Mouse (Mus musculus): ENCODE data around the gene Ttc41. TPM values are rescaled to one million over a fixed set of nuclear protein-coding genes. Genes with fewer than 3 reads are reported as not detected.

Ttc41 gene
- polyA plus RNA-seq, 3 experiments from 2014 or later = 0.39 to 1.7 (median 0.59) TPM

GRCm38 (mm10) chr10:86784126-86784675, 78.6 kb downstream of the Ttc41 start:
- no peak for ATAC-seq

- no peak for ATAC-seq
These were observed 79.8 kb downstream of the Ttc41 start for GRCm38 (mm10) chr10:86785396-86785795.

GRCm38 (mm10) chr10:86786083-86786482, 80.5 kb downstream of the Ttc41 start:
- ATAC-seq = no peak

DNA sequence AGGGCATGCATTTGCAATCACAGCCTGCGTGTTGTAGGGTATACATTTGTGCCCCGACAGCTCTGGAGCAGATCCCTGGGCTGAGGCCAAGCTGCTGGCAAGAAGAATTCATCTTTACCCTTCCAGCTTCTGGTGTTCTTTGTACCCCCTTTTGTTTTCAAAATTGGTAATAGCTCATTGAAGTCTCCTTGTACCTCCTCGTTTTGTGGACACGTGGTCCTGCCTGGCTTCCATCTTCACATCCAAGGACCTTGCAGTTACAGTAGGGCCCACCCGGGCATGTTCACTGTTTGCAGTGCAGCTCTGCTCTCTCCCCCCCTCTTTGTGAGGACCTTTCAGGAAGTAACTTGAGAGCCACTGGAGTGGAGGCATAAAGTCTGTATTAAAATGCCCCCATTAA, 82.6 kb downstream of the Ttc41 start:
- no peak for ATAC-seq

GRCm38 (mm10) chr10:86789146-86789672, 83.6 kb downstream of the Ttc41 start:
- ATAC-seq = no peak

DNA sequence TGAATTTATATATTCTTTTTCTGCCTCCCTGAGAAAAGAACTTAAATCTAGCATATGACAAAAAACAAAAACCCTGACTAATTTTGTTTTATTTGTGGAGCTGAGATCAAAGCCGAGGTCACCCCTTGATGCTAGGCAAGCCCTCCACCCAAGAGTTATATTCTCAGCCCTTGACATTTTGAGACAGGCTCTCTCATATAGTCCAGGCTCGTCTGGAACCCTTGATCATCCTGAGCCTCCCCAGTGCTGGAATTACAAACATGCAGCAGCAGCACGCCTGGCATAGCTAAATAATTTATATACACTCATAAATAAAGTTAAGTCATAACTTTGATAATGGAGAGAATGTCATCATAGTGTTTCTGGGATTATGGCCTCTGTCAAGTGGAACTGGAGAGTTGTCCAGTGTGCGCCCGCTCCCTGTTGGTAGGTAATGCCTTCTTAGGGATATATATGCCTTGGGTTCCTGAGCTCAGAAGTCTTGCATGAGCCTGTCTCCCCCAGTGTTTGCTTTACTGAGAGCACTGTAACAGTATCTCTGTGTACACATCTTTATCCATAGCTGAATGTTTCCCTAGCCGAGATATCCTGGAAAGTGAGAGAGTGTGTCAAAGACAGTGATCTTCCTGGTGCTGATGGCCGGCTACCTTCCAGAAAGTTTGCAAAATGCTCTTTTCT, 86.0 kb downstream of the Ttc41 start:
- ATAC-seq = no peak

DNA sequence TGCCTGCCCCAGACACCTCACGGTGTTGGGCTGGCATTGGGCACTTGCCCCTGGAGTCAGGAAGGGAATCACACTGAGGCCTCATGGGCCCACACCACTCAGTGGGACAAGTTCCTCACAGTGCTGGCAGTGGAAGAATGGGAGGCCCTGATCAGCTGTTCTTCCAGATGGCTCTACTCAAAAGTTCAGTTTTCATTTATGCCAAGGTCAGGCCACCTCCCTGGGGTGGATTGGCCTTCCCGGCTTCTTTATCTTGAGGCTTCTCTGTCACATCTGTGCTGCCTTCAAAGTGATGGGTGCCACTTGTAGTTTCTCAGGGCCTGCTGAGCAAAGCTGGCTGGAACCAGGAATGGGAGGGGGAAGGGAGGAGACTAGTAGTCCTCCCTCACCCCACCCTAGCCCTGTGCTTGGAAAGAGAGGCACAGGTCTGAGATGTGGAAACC, 87.9 kb downstream of the Ttc41 start:
- no peak for ATAC-seq

DNA sequence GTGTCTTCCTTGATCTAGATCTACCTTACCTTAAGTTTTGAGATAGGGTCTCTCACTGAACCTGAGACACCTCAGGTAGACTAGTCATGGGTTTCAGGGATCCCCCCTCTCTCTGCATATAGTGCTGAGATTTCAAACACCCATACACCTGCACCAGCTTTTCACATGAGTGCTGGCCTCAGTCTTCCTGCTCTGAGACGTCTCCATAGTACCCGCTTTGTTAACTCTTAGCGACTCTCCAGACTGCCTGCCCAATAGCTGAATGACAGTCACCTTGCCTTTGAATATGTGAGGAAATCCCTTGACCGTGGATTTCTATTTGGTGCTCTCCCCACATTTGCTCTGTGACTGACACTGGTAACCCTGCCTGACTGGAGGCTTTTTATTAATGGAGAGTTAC, 88.6 kb downstream of the Ttc41 start:
- ATAC-seq = peak; percentile 28

DNA sequence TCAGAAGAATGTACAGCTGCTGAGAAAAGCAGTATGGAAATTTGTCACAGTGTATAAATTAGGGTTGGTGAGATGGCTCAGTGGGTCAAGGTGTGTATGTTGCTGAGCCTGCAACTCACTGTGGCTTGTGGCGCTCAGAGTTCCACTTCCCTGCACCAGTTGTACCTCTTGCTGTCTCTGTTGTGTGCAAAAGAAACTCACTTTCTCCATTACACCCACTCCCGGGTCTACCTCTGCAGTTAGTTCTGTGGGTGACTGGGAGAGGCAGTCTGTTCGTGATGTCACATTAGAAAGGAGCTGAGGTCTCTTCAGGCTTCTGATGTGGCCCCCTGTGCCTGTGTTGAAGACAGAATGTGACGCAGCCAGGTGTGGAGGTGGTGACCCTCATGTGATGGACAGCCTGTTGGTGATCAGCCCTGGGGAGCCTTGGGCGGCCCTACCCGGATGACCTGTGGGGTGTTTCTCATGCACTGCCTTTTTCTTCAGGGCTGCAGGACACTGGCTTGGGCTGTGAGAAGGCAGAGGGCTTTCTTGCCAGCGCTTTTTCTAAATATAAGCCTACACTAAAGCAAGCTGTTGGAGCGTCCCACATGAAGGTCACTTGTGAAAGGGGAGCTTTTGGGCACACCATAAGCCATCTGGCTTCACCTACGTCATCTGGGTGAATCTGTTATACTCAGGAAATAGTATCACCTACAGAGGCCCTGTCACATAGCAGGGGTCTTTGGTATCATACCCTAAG, 89.4 kb downstream of the Ttc41 start:
- ATAC-seq = peak; percentile 81

GRCm38 (mm10) chr10:86796073-86796741, 90.6 kb downstream of the Ttc41 start:
- no peak for ATAC-seq

- ATAC-seq = no peak
These were observed 101.8 kb downstream of the Ttc41 start for GRCm38 (mm10) chr10:86807362-86807761.

DNA sequence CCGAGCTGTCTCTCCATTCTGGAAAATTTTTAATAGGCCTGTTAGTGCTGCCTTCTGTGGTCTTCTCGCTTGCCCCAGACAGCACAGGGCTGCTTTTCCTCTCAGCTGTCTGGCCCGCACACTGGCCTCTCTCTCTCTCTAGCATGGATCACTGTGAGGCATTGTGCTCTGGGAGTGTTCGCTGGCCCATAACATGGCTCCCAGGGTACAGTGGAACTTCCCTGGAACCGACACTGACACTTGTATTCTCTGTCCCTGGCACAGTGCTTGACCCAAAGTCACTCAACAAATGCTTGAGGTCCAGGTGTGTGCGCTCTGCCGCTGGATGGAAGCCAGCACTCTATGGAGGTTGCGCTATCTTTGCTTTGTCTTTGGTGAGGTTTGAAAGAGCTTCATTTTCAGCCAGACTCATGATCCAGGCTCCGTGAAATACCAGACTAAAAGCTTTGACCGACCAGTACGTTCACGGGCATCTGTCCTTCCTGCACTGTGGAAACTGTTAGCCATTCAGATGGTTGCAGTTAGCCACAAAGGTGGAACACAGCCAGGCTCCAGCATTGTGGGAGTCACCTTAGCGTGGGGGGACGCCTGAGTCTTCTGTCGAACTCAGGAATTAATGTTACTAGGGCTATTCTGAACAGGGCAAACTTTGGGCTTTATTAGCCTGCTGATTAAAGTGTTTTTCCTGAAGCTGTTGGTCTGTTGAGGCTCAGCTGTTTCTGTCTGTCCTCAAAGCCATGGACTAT, 102.6 kb downstream of the Ttc41 start:
- ATAC-seq = no peak

DNA sequence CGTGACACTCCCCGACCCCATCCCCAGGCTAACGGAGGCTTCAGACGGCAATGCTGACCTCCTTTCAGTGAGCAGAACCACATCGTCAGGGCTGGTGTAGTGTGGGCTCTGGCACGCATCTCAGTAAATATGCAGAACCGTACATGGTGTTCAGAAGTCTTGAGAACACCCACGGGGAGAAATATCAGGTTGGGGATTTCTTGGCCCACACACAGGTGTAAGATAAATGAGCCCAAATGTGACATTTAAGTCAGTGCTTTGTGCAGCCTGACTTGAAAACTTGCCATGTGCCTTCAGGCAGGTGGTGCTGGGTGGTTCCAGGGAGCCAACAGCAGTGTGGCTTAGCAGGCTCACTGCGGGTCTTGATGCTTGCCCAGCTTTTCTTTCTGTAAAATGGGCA, 104.4 kb downstream of the Ttc41 start:
- ATAC-seq = peak; percentile 56

GRCm38 (mm10) chr10:86810612-86811011, 105.0 kb downstream of the Ttc41 start:
- no peak for ATAC-seq

DNA sequence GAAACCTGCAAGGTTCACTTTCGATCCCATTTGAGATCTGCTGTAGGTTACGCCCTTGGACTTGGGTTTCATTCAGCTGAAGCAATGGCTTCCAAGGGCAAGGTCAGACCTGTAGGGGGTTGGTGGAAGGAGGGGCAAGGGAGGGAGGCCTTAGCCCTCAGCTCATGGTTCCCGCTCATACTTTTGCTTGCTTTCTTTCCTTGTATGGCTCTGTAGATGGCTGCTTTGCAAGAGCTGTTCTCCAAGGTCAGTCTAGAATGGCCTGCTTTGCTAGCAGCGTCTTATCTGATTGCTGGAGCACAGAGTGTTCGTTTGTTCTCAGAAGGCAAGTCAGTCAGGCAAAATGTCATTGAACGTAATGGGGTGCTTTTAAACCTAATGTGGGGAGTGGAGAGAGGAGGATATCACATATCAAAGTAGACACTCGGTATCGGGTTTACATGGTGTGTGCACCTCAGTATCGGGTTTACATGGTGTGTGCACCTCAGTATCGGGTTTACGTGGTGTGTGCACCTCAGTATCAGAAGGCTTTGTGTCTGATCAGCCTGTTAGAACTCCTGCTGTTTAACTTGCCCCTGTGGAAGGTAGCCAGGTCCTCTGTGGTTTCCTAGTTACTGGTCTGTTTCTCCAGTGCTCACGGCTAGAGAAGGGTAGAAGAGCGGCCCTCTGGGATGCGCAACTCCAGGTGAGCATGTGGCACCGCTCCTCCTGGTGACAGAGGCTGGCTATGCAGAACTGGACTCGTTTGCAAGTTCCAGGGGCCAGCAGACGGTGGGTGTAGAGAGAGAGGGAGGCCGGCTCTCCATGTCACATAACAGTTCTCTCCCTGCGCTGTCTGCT, 108.9 kb downstream of the Ttc41 start:
- ATAC-seq = no peak

- no peak for ATAC-seq
These were observed 109.5 kb downstream of the Ttc41 start for GRCm38 (mm10) chr10:86815133-86815532.

- no peak for ATAC-seq
These were observed 114.1 kb downstream of the Ttc41 start for GRCm38 (mm10) chr10:86819649-86820165.

DNA sequence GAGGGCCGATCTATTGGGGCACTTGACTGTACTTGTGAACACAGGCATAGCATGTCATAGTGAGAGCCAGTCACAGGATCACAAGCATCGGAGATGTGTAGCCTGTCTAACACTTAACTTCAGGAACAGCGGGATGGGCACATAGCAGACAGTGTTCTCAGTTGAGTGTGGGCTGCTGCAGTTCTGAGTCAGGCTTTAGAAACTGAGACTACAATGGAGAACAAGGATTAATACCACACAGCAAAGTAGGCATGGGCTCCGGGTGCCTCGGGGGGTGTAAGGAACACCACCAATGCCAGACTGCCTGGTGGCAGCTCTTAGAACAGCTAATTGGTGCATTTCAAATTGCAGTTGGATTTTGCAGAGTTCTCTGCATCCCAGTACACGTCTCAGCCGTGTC, 115.4 kb downstream of the Ttc41 start:
- ATAC-seq = no peak

- ATAC-seq = no peak
These were observed 118.5 kb downstream of the Ttc41 start for GRCm38 (mm10) chr10:86824093-86824492.

GRCm38 (mm10) chr10:86824871-86825270, 119.3 kb downstream of the Ttc41 start:
- no peak for ATAC-seq

GRCm38 (mm10) chr10:86825871-86826522, 120.4 kb downstream of the Ttc41 start:
- no peak for ATAC-seq
